In genomic region chr9:73173589-73174247, GRCm38 (mm10) we compare ENCODE assay signal across 16 mouse cellular contexts.
A peak's percentile ranks its signal among the peaks of the same experiment; 100 is the strongest.
DNase-seq lines count a peak whose midpoint lies in the region; ATAC-seq and TF ChIP-seq lines count a peak whose summit lies in the region.
"Had no signal": no experiment of that assay in that cellular context is flagged by ENCODE, and none has a peak within 500 bp of the region (broad histone marks: within the 10 kb centered on the region; RNA-seq: fewer than 3 reads in every experiment).

No protein-coding gene starts in this region.

- no peaks in the 10 kb centered on the region for H3K4me1 ChIP-seq in forebrain, embryonic 14.5 days (ENCODE audit: control insufficient read depth, insufficient read depth, low read length)
- H3K4me1 ChIP-seq in forebrain, embryonic 15.5 days, result no peaks in the 10 kb centered on the region
- no peaks in the 10 kb centered on the region for H3K4me1 ChIP-seq in kidney, postnatal 0 days (replicated peaks; ENCODE audit: insufficient read depth, low read length)
- H3K4me1 ChIP-seq: forebrain, embryonic 13.5 days; limb, embryonic 12.5 days; liver, embryonic 15.5 days; neural tube, embryonic 15.5 days; stomach, embryonic 15.5 days had no signal

- WGBS in forebrain, embryonic 14.5 days, result 65% methylated on average over 7 of the region's 7 CpGs
- 54% methylated on average over 7 of the region's 7 CpGs for WGBS in forebrain, embryonic 15.5 days
- 29% methylated on average over 7 of the region's 7 CpGs for WGBS in kidney, postnatal 0 days

- H3K4me2 ChIP-seq in forebrain, embryonic 14.5 days (ENCODE audit: low read length), result no peak overlapping the region
- H3K4me2 ChIP-seq in forebrain, embryonic 15.5 days (replicated peaks), result no peak overlapping the region
- no peak overlapping the region for H3K4me2 ChIP-seq in kidney, postnatal 0 days (ENCODE audit: low read length)
- H3K4me2 ChIP-seq: forebrain, embryonic 13.5 days; limb, embryonic 12.5 days; liver, embryonic 15.5 days; midbrain, embryonic 11.5 days; neural tube, embryonic 15.5 days; stomach, embryonic 15.5 days had no signal

- no peaks in the 10 kb centered on the region for H3K9me3 ChIP-seq in forebrain, embryonic 14.5 days (replicated peaks; ENCODE audit: control insufficient read depth, low read length)
- H3K9me3 ChIP-seq in forebrain, embryonic 15.5 days, result no peaks in the 10 kb centered on the region
- H3K9me3 ChIP-seq in kidney, postnatal 0 days (replicated peaks; ENCODE audit: low read length), result 0 out of 2 replicates have a peak, but pooled peaks cover 2% of the 10 kb centered on the region
- H3K9me3 ChIP-seq: forebrain, embryonic 13.5 days; liver, embryonic 15.5 days; neural tube, embryonic 15.5 days; stomach, embryonic 15.5 days had no signal

- no peak overlapping the region for H3K4me3 ChIP-seq in forebrain, embryonic 14.5 days (ENCODE audit: low read depth, low read length)
- no peak overlapping the region for H3K4me3 ChIP-seq in forebrain, embryonic 15.5 days
- no peak overlapping the region for H3K4me3 ChIP-seq in kidney, postnatal 0 days (replicated peaks; ENCODE audit: low read depth, low read length)
- H3K4me3 ChIP-seq: forebrain, embryonic 13.5 days; layer of hippocampus, adult 2 months; limb, embryonic 12.5 days; liver, embryonic 15.5 days; neural tube, embryonic 15.5 days; stomach, embryonic 15.5 days had no signal

- H3K27me3 ChIP-seq in forebrain, embryonic 14.5 days (replicated peaks; ENCODE audit: control insufficient read depth, insufficient read depth, low read length), result no peaks in the 10 kb centered on the region
- H3K27me3 ChIP-seq in forebrain, embryonic 15.5 days, result no peaks in the 10 kb centered on the region
- no peaks in the 10 kb centered on the region for H3K27me3 ChIP-seq in kidney, postnatal 0 days (ENCODE audit: insufficient read depth, low read length)
- H3K27me3 ChIP-seq: forebrain, embryonic 13.5 days; limb, embryonic 12.5 days; liver, embryonic 15.5 days; neural tube, embryonic 15.5 days; stomach, embryonic 15.5 days had no signal

- H3K36me3 ChIP-seq in forebrain, embryonic 14.5 days (ENCODE audit: control insufficient read depth, insufficient read depth, low read length), result no peaks in the 10 kb centered on the region
- no peaks in the 10 kb centered on the region for H3K36me3 ChIP-seq in forebrain, embryonic 15.5 days
- no peaks in the 10 kb centered on the region for H3K36me3 ChIP-seq in kidney, postnatal 0 days (ENCODE audit: insufficient read depth, low read length)
- H3K36me3 ChIP-seq: limb, embryonic 12.5 days; liver, embryonic 15.5 days; neural tube, embryonic 15.5 days; stomach, embryonic 15.5 days had no signal

- peak; percentile 33 for DNase-seq in forebrain, embryonic 14.5 days (ENCODE audit: low spot score)
- DNase-seq in kidney, postnatal 0 days (ENCODE audit: low spot score), result peak; percentile 80
- DNase-seq in kidney, adult 9 months, result no peak
- peak; percentile 12 for DNase-seq in urinary bladder, postnatal 25 days (ENCODE audit: low spot score)
- no peak for DNase-seq in urinary bladder, adult 2 months (ENCODE audit: low spot score)
- no peak for DNase-seq in embryo, embryonic 11 days
- no peak for DNase-seq in left cerebral cortex, postnatal 25 days (ENCODE audit: low spot score in 2 of 2)
- DNase-seq: cerebellum, adult 11-12 months had no signal

- no peak for ATAC-seq in forebrain, embryonic 14.5 days
- no peak for ATAC-seq in forebrain, embryonic 15.5 days (replicated peaks)
- no peak for ATAC-seq in kidney, postnatal 0 days (replicated peaks; ENCODE audit: low FRiP score, low read depth)
- ATAC-seq: forebrain, embryonic 13.5 days had no signal

- H3K27ac ChIP-seq in forebrain, embryonic 14.5 days (ENCODE audit: low read depth, low read length), result no peak overlapping the region
- no peak overlapping the region for H3K27ac ChIP-seq in forebrain, embryonic 15.5 days (replicated peaks)
- H3K27ac ChIP-seq in kidney, postnatal 0 days, result no peak overlapping the region
- H3K27ac ChIP-seq: forebrain, embryonic 13.5 days; layer of hippocampus, adult 2 months; limb, embryonic 12.5 days; liver, embryonic 15.5 days; neural tube, embryonic 15.5 days; stomach, embryonic 15.5 days had no signal

- H3K9ac ChIP-seq in forebrain, embryonic 14.5 days (ENCODE audit: low read length), result no peak overlapping the region
- no peak overlapping the region for H3K9ac ChIP-seq in forebrain, embryonic 15.5 days (replicated peaks)
- H3K9ac ChIP-seq in kidney, postnatal 0 days (ENCODE audit: low read depth, low read length), result no peak overlapping the region
- H3K9ac ChIP-seq: forebrain, embryonic 13.5 days; limb, embryonic 12.5 days; liver, embryonic 15.5 days; neural tube, embryonic 15.5 days; stomach, embryonic 15.5 days had no signal

- no peak for TF ChIP-seq CTCF in kidney, postnatal 0 days (IDR thresholded peaks at IDR 0.05; ENCODE audit: low read depth)

- intact Hi-C loops in left cerebral cortex, postnatal 25 days (cut with DNase I), result no loop called here

Comparison
In these comparisons a context has a peak if more than half of its experiments do, and no peak if none do; other contexts are left out.
1. DNase-seq: peak in forebrain, embryonic 14.5 days (single experiment), kidney, postnatal 0 days (single experiment) and urinary bladder, postnatal 25 days (single experiment); none in kidney, adult 9 months (single experiment), urinary bladder, adult 2 months (single experiment), embryo, embryonic 11 days (single experiment) and left cerebral cortex, postnatal 25 days (0 of 2).